Mouse (Mus musculus) thymus, adult 2 months (tissue): ENCODE results near the gene Rbm17. TPM values are rescaled to one million over a fixed set of nuclear protein-coding genes. Genes with fewer than 3 reads are reported as not detected.

Source experiments
- DNase-seq: peaks from one replicate; pipeline ENCODE4 v3.0.0; 2021
- H3K27ac ChIP-seq: fragments of 200-500 bp; 2 replicates; pipeline ENCODE4 v1.5.1; 2012; ENCODE audit warnings: low read length, control low read depth; ENCODE audit not compliant: control insufficient read depth, insufficient read depth
- H3K27me3 ChIP-seq: fragments of 200-500 bp; 2 replicates; pipeline ENCODE4 v1.6.1; 2012; ENCODE audit warnings: mild to moderate bottlenecking, low read length, moderate library complexity, mixed read lengths; ENCODE audit not compliant: control insufficient read depth, insufficient read depth
- H3K36me3 ChIP-seq: fragments of 200-500 bp; 2 replicates; pipeline ENCODE4 v1.6.1; 2012; ENCODE audit warnings: mild to moderate bottlenecking, low read length, moderate library complexity; ENCODE audit not compliant: control insufficient read depth, insufficient read depth
- H3K4me1 ChIP-seq: fragments of 200-500 bp; replicated peaks from 2 replicates; pipeline ENCODE4 v1.6.1; 2012; ENCODE audit warnings: low read length; ENCODE audit not compliant: control insufficient read depth, insufficient read depth
- H3K4me3 ChIP-seq: fragments of 200-500 bp; 2 replicates; pipeline ENCODE4 v1.5.1; 2012; ENCODE audit warnings: mild to moderate bottlenecking, low read length, control low read depth, moderate library complexity; ENCODE audit not compliant: control insufficient read depth, insufficient read depth
- CTCF ChIP-seq: fragments of 200-500 bp; IDR thresholded peaks from 2 replicates; pipeline ENCODE4 v1.5.1; 2012; ENCODE audit warnings: mild to moderate bottlenecking, control low read depth, low read length, moderate library complexity, borderline replicate concordance; ENCODE audit not compliant: control insufficient read depth, poor library complexity, insufficient read depth; ENCODE audit errors: extremely low read depth
- POLR2A ChIP-seq: fragments of 200-500 bp; IDR thresholded peaks from 2 replicates; pipeline ENCODE4 v1.6.1; 2012; ENCODE audit warnings: mild to moderate bottlenecking, low read length, control low read depth, moderate library complexity; ENCODE audit not compliant: control insufficient read depth, poor library complexity, insufficient read depth; ENCODE audit errors: extremely low read depth
- WGBS: fragments of 180-500 bp; shearing (Covaris S2); methylation state at CpG from one replicate; pipeline ENCODE4 v1.1.7; 2018; 5-methylcytosine and 5-hydroxymethylcytosine counted together
- polyA plus RNA-seq: library from polyadenylated mRNA; depleted of rRNA; stranded (reverse); fragments of >200 nt; gene quantifications from 2 replicates; pipeline ENCODE4 v1.2.3, GENCODE M21; 2012

Rbm17 gene
- polyA plus RNA-seq, 1 experiment = 84.8 TPM

DNA sequence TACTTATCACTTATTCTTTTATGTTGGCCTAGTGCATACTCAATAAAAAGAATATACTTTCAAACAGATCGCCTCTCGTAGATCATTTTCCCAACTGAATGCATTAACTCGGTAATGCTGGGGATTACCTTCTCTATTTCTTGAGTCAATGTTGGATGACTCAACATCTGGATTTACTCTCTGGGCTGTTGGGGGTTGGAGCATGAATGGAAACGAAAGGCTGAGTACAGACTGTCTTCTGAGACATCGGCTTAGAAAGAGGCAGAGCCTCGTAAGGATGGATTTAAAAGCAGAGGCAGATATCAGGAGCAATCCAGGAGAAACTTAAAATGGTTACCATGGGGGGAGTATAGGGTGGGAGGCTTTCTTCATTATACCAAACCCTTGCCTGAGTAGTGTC lies 25.8 kb downstream of the Rbm17 start:
- H3K36me3 ChIP-seq = no peaks in the 10 kb centered on the region

DNA sequence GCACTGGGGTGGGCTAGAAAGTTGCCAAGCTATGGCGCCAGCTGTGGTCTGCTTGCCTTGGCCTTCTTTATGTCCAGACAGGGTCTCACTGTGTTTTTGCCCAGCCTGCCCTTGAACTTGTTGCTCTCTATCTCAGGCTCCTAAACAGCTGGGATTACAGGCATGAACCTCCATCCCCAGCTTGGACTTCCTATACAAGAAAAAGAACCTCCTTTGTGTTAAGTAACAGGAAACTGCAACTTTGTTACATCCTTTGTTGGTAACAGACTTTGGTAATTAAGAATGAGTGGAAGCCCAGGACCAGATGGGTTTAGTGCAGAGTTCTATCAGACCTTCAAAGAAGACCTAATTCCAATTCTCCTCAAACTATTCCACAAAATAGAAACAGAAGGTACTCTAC lies 30.3 kb downstream of the Rbm17 start:
- H3K27me3 ChIP-seq = no peaks in the 10 kb centered on the region
- no peak for TF ChIP-seq POLR2A
- no peak for TF ChIP-seq CTCF
- H3K4me3 ChIP-seq = no peak overlapping the region
- no peaks in the 10 kb centered on the region for H3K36me3 ChIP-seq
- 0 out of 2 replicates have a peak, but pooled peaks cover 2% of the 10 kb centered on the region for H3K4me1 ChIP-seq
- WGBS = 94% methylated on average over 1 of the region's 1 CpGs
- DNase-seq = no peak
- no peak overlapping the region for H3K27ac ChIP-seq

More for the DNA sequence above, 25.8 kb downstream of the Rbm17 start:
- Histone ChIP-seq H3K27ac (no peak overlapping the region), H3K4me1 (0 out of 2 replicates have a peak, but pooled peaks cover 2% of the 10 kb centered on the region), H3K4me3 (no peak overlapping the region), H3K27me3 (no peaks in the 10 kb centered on the region)
- no peak for DNase-seq
- WGBS = 97% methylated on average over 6 of the region's 6 CpGs
- TF ChIP-seq POLR2A (no peak), CTCF (no peak)

DNA sequence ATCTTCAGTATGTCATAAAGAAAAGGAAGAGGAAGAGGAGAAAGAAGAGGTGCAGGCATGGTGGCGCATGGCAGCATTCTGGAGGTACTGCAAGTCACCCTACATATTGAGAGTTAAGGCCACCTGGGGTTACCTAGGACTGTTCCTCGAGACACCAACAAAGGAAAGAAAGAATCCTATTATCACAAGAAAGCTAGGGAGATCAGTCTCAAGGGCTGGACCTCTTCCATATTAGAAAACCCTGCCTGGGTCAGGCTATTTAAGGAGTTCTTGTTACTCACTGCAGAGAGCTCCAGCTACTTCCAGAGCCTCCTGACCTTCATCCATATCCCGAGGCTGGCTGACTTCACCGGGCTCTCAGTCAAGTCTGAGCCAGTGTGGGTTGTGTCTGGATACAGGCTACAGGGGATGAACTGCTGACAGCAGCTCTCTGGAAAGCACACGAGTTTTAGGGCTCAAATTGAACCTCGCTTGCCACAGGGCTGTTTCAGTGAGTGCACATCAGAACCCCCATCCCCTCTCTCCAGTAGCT lies 32.9 kb downstream of the Rbm17 start:
- Histone ChIP-seq H3K4me1 (0 out of 2 replicates have a peak, but pooled peaks cover 2% of the 10 kb centered on the region), H3K27me3 (no peaks in the 10 kb centered on the region), H3K27ac (no peak overlapping the region), H3K36me3 (no peaks in the 10 kb centered on the region), H3K4me3 (no peak overlapping the region)
- 81% methylated on average over 6 of the region's 6 CpGs for whole genome bisulfite sequencing
- DNase-seq = no peak
- no peak for TF ChIP-seq CTCF
- no peak for TF ChIP-seq POLR2A

- Histone ChIP-seq H3K36me3 (no peaks in the 10 kb centered on the region), H3K27me3 (no peaks in the 10 kb centered on the region), H3K27ac (no peak overlapping the region), H3K4me3 (no peak overlapping the region), H3K4me1 (peaks cover 4% of the 10 kb centered on the region; the same call in 1 of the 2 replicates)
- DNase-seq = no peak
- WGBS = 95% methylated on average over 7 of the region's 7 CpGs
- TF ChIP-seq POLR2A (no peak), CTCF (no peak)
These were observed 35.5 kb downstream of the Rbm17 start for GRCm38 (mm10) chr2:11568471-11568870.

DNA sequence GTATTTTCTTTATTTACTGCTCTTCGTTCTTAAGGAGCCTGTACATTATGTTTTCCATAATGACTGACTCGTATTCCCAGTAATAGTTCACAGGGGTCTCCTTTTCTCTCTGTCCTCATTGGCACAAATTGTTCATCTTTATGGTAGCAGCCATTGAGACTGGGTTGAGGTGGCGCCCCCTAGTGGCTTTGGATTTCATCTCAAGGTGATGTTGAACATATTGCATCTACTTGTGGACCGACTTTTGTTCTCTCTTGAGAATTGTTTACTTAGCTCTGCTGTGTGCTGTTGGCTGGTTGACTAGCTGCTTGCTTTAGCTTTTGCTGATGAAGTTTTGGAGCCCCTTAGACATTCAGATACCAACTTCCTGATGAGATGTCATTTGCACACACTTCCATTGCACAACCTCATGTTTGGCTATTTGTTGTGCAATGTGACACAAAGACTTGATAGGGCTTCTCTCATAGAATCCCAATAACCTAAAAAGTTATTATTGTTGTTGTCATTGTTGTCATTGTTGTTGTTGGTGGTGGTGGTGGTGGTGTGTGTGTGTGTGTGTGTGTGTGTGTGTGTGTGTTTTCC lies 36.1 kb downstream of the Rbm17 start:
- Histone ChIP-seq H3K4me3 (no peak overlapping the region), H3K27me3 (no peaks in the 10 kb centered on the region), H3K36me3 (no peaks in the 10 kb centered on the region), H3K4me1 (peaks cover 4% of the 10 kb centered on the region; the same call in 1 of the 2 replicates), H3K27ac (no peak overlapping the region)
- no peak for TF ChIP-seq CTCF
- TF ChIP-seq POLR2A = no peak
- 59% methylated on average over 4 of the region's 4 CpGs for WGBS
- DNase-seq = peak; percentile 75

DNA sequence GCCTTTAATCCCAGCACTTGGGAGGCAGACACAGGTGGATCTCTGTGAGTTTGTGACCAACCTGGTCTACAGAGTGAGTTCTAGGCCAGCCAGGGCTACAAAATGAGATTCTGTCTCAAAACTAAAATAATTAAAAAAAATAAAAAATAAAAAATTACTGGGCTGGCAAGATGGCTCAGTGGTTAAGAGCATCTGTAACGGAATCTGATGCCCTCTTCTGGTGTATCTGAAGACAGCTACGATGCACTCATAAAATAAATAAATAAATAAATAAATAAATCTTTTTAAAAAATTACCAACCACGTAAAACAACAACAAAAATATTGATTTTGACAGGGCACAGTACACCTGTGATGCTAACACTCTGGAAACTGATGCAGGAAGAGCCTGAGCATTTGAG lies 37.1 kb downstream of the Rbm17 start:
- Histone ChIP-seq H3K4me1 (peaks cover 4% of the 10 kb centered on the region; the same call in 1 of the 2 replicates), H3K36me3 (no peaks in the 10 kb centered on the region), H3K27me3 (no peaks in the 10 kb centered on the region), H3K27ac (no peak overlapping the region), H3K4me3 (no peak overlapping the region)
- 83% methylated on average over 3 of the region's 3 CpGs for WGBS
- TF ChIP-seq CTCF = no peak
- no peak for TF ChIP-seq POLR2A
- no peak for DNase-seq

DNA sequence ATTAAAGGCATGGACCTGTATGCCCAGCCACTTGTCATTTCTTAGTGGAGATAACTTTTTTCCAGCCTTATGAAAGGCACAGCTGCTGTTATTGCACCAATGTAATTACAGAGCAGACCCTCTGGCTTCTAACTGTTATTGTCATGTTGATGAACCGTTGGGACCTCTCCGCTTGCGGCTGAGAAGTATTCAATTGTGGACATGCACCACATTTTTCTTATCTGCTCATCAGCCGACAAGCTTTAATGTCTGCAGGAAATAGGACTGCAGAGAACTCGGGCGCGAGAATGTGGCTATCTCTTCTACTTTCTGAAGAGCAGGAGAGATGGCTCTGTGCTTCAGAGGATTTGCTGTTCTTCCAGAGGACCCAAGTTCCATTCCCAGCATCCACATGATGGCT lies 37.7 kb downstream of the Rbm17 start:
- WGBS = 24% methylated on average over 7 of the region's 7 CpGs
- no peak for DNase-seq
- Histone ChIP-seq H3K36me3 (no peaks in the 10 kb centered on the region), H3K4me1 (peaks cover 4% of the 10 kb centered on the region; the same call in 1 of the 2 replicates), H3K27ac (no peak overlapping the region), H3K4me3 (no peak overlapping the region), H3K27me3 (no peaks in the 10 kb centered on the region)
- TF ChIP-seq CTCF = no peak
- no peak for TF ChIP-seq POLR2A
